Mouse (Mus musculus): ENCODE measurements around the gene Olfr204.
"Not testable (repeated sequence)": the region's sequence is repeated elsewhere in the genome, so short reads cannot be mapped to it uniquely, and the experiment has no call there.

The Olfr204 gene

GRCm38 (mm10) chr16:59318148-59318547, at the start of gene Olfr204:
Gene Olfr204 (minus strand): TSS chr16:59318248.
- DNase-seq (ENCODE audit: low read depth, low spot score) = no peak

- no peak for DNase-seq (ENCODE audit: low read depth, low spot score)
These were observed 45.8 kb upstream of the Olfr204 start, which contains the start of gene Olfr209 for GRCm38 (mm10) chr16:59363893-59364292. Gene Olfr209 (minus strand): TSS chr16:59363993.

- DNase-seq (ENCODE audit: low read depth, low spot score) = no peak
These were observed 31.1 kb upstream of the Olfr204 start, which contains the start of gene Olfr206 for GRCm38 (mm10) chr16:59349146-59349545. Gene Olfr206 (minus strand): TSS chr16:59349246.

- no peak for DNase-seq (ENCODE audit: low read depth, low spot score)
These were observed 13.0 kb upstream of the Olfr204 start, which contains the start of gene Olfr205 for GRCm38 (mm10) chr16:59331038-59331437. Gene Olfr205 (minus strand): TSS chr16:59331138.

GRCm38 (mm10) chr16:59323262-59323661, 5.2 kb upstream of the Olfr204 start:
- DNase-seq (ENCODE audit: low read depth, low spot score) = not testable (repeated sequence)

- no peak for DNase-seq (ENCODE audit: low read depth, low spot score)
These were observed 19.5 kb downstream of the Olfr204 start, which contains the start of gene Olfr203 for GRCm38 (mm10) chr16:59298581-59298980. Gene Olfr203 (plus strand): TSS chr16:59298881.

GRCm38 (mm10) chr16:59287576-59287975, 30.5 kb downstream of the Olfr204 start:
- DNase-seq (ENCODE audit: low read depth, low spot score) = not testable (repeated sequence)

GRCm38 (mm10) chr16:59286693-59287092, 31.4 kb downstream of the Olfr204 start, which contains the start of gene Olfr202:
Gene Olfr202 (minus strand): TSS chr16:59286793.
- no peak for DNase-seq (ENCODE audit: low read depth, low spot score)

- DNase-seq (ENCODE audit: low read depth, low spot score) = no peak
These were observed 34.6 kb downstream of the Olfr204 start for GRCm38 (mm10) chr16:59283476-59283875.

- no peak for DNase-seq (ENCODE audit: low read depth, low spot score)
These were observed 37.5 kb downstream of the Olfr204 start for GRCm38 (mm10) chr16:59280542-59280941.

- DNase-seq (ENCODE audit: low read depth, low spot score) = not testable (repeated sequence)
These were observed 45.5 kb downstream of the Olfr204 start, which contains the start of gene Olfr201 for GRCm38 (mm10) chr16:59272532-59272931. Gene Olfr201 (minus strand): TSS chr16:59272632.

GRCm38 (mm10) chr16:59269097-59269496, 49.0 kb downstream of the Olfr204 start:
- DNase-seq (ENCODE audit: low read depth, low spot score) = not testable (repeated sequence)
